Mouse (Mus musculus): ENCODE results near the gene Prlr. TPM values are rescaled to one million over a fixed set of nuclear protein-coding genes. Genes with fewer than 3 reads are reported as not detected.

The Prlr gene
- polyA plus RNA-seq, 1 experiment from 2014 or later: 13.1 TPM

DNA sequence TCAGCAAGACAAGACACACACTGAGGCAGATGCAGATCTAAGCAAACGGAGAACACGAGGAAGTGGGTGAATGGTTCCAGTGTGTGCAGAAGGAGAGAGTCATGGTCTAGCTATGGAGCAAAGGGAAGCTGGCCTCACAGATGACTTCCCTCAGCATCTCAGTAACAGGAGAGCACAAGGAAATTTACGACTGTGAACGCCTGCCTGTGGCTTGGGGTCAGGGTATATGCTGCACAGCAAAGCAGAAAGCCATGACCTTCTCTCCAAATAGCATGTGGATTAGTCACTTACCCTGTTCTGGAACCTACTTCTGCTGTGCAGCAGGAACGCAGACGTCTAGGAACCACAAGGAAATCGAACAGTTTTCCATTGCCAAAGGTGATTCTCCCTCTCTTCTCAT, 1.4 kb upstream of the Prlr start:
- no peak for TF ChIP-seq EP300 (IDR thresholded peaks at IDR 0.05; ENCODE audit: low read depth)
- TF ChIP-seq CTCF (IDR thresholded peaks at IDR 0.05; ENCODE audit: low read depth): no peak
- ATAC-seq (no peak), DNase-seq (no peak)
- no peaks in the 10 kb centered on the region for H3K36me3 ChIP-seq (replicated peaks; ENCODE audit: insufficient read depth, low read length)
- no peak overlapping the region for H3K9ac ChIP-seq (replicated peaks)
- no peak overlapping the region for H3K4me3 ChIP-seq (ENCODE audit: low read depth, low read length)
- 0 out of 2 replicates have a peak, but pooled peaks cover 2% of the 10 kb centered on the region for H3K27me3 ChIP-seq (ENCODE audit: insufficient read depth, low read length)
- H3K4me2 ChIP-seq (ENCODE audit: low read depth, low read length): no peak overlapping the region
- WGBS (ENCODE audit: insufficient replicate concordance): 44% methylated on average over 7 of the region's 7 CpGs
- no peaks in the 10 kb centered on the region for H3K9me3 ChIP-seq (ENCODE audit: low read length)
- no peak overlapping the region for H3K27ac ChIP-seq (ENCODE audit: low read depth)
- peaks cover 3% of the 10 kb centered on the region; the same call in 1 of the 2 replicates for H3K4me1 ChIP-seq (ENCODE audit: insufficient read depth)

DNA sequence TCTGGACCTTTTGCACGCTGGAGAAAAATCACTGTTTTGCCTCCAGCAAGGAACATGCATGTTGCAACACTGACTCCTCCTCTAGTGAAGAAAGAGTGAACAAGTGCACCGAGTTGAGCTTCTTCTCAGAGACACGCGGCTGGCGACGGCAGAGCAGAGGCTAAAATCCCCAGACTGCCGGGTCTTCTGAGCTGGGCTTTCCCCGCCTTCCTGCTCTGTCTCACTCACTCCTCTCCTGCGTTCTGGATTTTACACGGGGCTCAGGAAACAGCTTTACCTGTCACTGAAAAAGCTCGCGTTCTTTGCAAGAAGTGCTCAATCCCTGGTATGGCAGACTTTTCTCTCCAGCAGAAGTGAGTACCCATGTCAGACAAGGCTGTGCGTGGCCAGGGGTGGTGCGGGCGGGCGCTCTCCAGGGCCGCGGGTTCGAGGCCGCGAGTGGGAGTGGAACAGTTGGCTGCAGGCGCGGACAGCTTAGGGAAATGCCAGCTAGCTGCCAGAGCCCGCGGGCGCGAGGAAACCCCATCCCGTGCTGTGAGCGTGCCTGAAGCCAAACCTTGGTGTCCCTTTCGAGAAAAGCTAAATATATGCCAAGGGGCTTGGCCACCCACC, 587 bp downstream of the Prlr start:
- peaks cover 3% of the 10 kb centered on the region; the same call in 1 of the 2 replicates for H3K4me1 ChIP-seq (ENCODE audit: insufficient read depth)
- WGBS (ENCODE audit: insufficient replicate concordance): 1% methylated on average over 30 of the region's 30 CpGs
- peak overlapping the region; percentile 49; the same call in 1 of the 2 replicates for H3K9ac ChIP-seq (replicated peaks)
- 0 out of 2 replicates have a peak, but pooled peaks cover 2% of the 10 kb centered on the region for H3K27me3 ChIP-seq (ENCODE audit: insufficient read depth, low read length)
- peak overlapping the region; percentile 76 for H3K4me2 ChIP-seq (ENCODE audit: low read depth, low read length)
- H3K4me3 ChIP-seq (ENCODE audit: low read depth, low read length): peak overlapping the region; percentile 53
- peak; percentile 47 for ATAC-seq
- DNase-seq: peak; percentile 25
- TF ChIP-seq CTCF (IDR thresholded peaks at IDR 0.05; ENCODE audit: low read depth) (no peak), EP300 (IDR thresholded peaks at IDR 0.05; ENCODE audit: low read depth) (no peak)
- H3K27ac ChIP-seq (ENCODE audit: low read depth): 0 out of 2 replicates have a peak overlapping the region, but pooled peaks have one; percentile 22
- H3K9me3 ChIP-seq (ENCODE audit: low read length): no peaks in the 10 kb centered on the region
- no peaks in the 10 kb centered on the region for H3K36me3 ChIP-seq (replicated peaks; ENCODE audit: insufficient read depth, low read length)

DNA sequence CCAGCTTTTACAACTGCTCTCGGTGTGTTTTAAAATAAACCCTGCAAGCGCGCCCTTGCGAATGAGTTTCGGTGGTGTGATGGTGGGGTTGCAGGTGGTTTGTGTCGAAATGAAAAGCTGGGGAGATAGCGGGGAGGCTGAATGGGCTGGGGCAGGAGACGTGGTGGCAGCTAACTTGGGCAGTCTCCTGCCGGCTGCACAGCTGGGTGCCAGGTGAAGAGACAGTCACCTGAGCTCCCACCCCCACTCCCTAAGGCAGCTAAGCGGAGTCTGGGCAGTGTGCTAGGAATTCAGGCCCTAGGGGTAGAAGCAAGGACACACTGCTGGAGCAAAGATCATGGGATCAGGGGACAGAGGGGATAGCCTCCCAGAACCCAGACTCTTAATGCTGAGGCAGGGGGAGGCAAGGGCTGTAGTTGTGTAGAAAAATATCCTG, 1.1 kb downstream of the Prlr start:
- peak overlapping the region; percentile 49; the same call in 1 of the 2 replicates for H3K9ac ChIP-seq (replicated peaks)

DNA sequence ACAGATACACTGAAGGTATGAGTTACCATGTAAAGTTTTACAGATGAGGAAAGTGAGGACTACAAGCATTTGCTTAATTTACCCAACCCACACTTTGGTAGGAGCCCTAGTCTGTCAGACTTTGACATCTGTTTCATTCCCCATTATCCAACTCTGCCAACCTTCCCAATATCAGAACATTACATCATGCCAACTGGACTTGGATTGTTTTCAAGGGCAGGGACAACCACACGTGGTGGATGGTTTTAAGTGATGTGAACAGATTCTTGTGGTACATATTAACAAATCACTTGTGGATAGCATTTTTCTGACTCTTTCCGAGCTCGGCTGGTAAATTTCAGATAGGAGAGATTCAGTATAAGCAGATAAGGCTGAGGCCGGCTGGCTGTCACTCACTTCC, 3.7 kb downstream of the Prlr start:
- no peaks in the 10 kb centered on the region for H3K36me3 ChIP-seq (replicated peaks; ENCODE audit: insufficient read depth, low read length)
- no peak for TF ChIP-seq EP300 (IDR thresholded peaks at IDR 0.05; ENCODE audit: low read depth)
- no peak for TF ChIP-seq CTCF (IDR thresholded peaks at IDR 0.05; ENCODE audit: low read depth)
- H3K4me1 ChIP-seq (ENCODE audit: insufficient read depth): peaks cover 3% of the 10 kb centered on the region; the same call in 1 of the 2 replicates
- no peak overlapping the region for H3K27ac ChIP-seq (ENCODE audit: low read depth)
- H3K4me3 ChIP-seq (ENCODE audit: low read depth, low read length): no peak overlapping the region
- H3K9ac ChIP-seq (replicated peaks): no peak overlapping the region
- DNase-seq (no peak), ATAC-seq (no peak)
- no peaks in the 10 kb centered on the region for H3K9me3 ChIP-seq (ENCODE audit: low read length)
- WGBS (ENCODE audit: insufficient replicate concordance): 59% methylated on average over 4 of the region's 4 CpGs
- no peak overlapping the region for H3K4me2 ChIP-seq (ENCODE audit: low read depth, low read length)
- 0 out of 2 replicates have a peak, but pooled peaks cover 2% of the 10 kb centered on the region for H3K27me3 ChIP-seq (ENCODE audit: insufficient read depth, low read length)

More for the DNA sequence above, 1.1 kb downstream of the Prlr start:
- Histone ChIP-seq H3K36me3 (replicated peaks; ENCODE audit: insufficient read depth, low read length) (no peaks in the 10 kb centered on the region), H3K4me2 (ENCODE audit: low read depth, low read length) (peak overlapping the region; percentile 76), H3K27me3 (ENCODE audit: insufficient read depth, low read length) (0 out of 2 replicates have a peak, but pooled peaks cover 2% of the 10 kb centered on the region), H3K4me1 (ENCODE audit: insufficient read depth) (peaks cover 3% of the 10 kb centered on the region; the same call in 1 of the 2 replicates), H3K9me3 (ENCODE audit: low read length) (no peaks in the 10 kb centered on the region), H3K4me3 (ENCODE audit: low read depth, low read length) (peak overlapping the region; percentile 53), H3K27ac (ENCODE audit: low read depth) (no peak overlapping the region)
- DNase-seq (no peak), ATAC-seq (peak; percentile 47; the same call in 1 of the 2 replicates)
- 6% methylated on average over 10 of the region's 10 CpGs for WGBS (ENCODE audit: insufficient replicate concordance)
- TF ChIP-seq EP300 (IDR thresholded peaks at IDR 0.05; ENCODE audit: low read depth) (no peak), CTCF (IDR thresholded peaks at IDR 0.05; ENCODE audit: low read depth) (no peak)

DNA sequence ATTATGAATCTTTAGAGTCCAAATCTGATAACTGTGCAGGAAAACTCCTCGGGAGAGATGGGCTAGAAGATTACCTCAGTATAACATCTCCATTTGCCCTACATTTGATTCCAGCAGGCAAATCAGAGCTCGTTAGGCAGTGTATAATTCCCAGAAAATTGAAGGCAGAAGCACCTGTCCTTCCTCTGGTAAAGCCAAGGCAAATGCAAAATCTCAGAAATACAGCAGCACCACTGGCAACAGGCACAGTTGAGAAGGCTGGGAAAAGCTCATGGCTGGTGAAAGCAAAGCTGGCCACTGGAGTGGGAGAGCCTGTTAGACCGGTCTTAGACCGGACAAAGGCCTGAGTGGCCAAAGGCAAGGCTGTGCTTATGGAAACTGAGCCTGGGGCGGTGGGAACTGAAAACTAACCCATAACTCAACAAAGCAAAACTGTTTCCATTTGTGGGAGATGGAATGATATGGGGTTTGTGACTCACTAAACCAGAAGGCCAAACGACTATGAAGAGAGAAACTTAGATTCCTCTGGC, 15.1 kb downstream of the Prlr start:
- ATAC-seq (no peak), DNase-seq (no peak)
- no peak overlapping the region for H3K27ac ChIP-seq (ENCODE audit: low read depth)
- H3K4me2 ChIP-seq (ENCODE audit: low read depth, low read length): no peak overlapping the region
- no peaks in the 10 kb centered on the region for H3K4me1 ChIP-seq (ENCODE audit: insufficient read depth)
- no peak overlapping the region for H3K9ac ChIP-seq (replicated peaks)
- no peaks in the 10 kb centered on the region for H3K9me3 ChIP-seq (ENCODE audit: low read length)
- TF ChIP-seq CTCF (IDR thresholded peaks at IDR 0.05; ENCODE audit: low read depth) (no peak), EP300 (IDR thresholded peaks at IDR 0.05; ENCODE audit: low read depth) (no peak)
- H3K27me3 ChIP-seq (ENCODE audit: insufficient read depth, low read length): no peaks in the 10 kb centered on the region
- WGBS (ENCODE audit: insufficient replicate concordance): 67% methylated on average over 6 of the region's 6 CpGs
- no peak overlapping the region for H3K4me3 ChIP-seq (ENCODE audit: low read depth, low read length)
- H3K36me3 ChIP-seq (replicated peaks; ENCODE audit: insufficient read depth, low read length): no peaks in the 10 kb centered on the region; the same call in 1 of the 2 replicates

DNA sequence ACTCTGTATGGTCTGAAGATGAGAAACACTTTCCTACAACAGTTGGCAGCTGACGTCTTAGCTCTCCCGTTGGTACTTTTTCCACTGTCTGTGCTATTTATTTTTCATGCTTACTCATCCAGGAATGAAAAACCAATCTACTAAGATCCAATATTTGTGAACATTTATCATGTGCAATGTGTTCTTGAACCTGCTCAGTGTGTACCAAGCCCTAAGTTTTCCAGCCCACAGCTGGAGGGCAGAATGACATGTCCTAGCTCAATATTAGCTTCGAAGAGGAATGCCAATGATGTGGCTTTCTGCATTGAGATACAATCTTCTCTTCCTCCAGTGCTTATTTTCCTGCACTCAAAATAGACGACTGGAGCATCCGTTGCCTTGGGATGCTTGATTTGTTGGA, 24.0 kb downstream of the Prlr start:
- ATAC-seq: no peak
- peaks cover 8% of the 10 kb centered on the region for H3K4me1 ChIP-seq (ENCODE audit: insufficient read depth)
- WGBS (ENCODE audit: insufficient replicate concordance): 74% methylated on average over 5 of the region's 5 CpGs
- H3K9me3 ChIP-seq (ENCODE audit: low read length): no peaks in the 10 kb centered on the region
- H3K27me3 ChIP-seq (ENCODE audit: insufficient read depth, low read length): no peaks in the 10 kb centered on the region
- TF ChIP-seq CTCF (IDR thresholded peaks at IDR 0.05; ENCODE audit: low read depth): no peak
- no peak for TF ChIP-seq EP300 (IDR thresholded peaks at IDR 0.05; ENCODE audit: low read depth)
- H3K4me2 ChIP-seq (ENCODE audit: low read depth, low read length): no peak overlapping the region
- H3K36me3 ChIP-seq (replicated peaks; ENCODE audit: insufficient read depth, low read length): no peaks in the 10 kb centered on the region
- no peak overlapping the region for H3K27ac ChIP-seq (ENCODE audit: low read depth)
- DNase-seq: no peak
- no peak overlapping the region for H3K4me3 ChIP-seq (ENCODE audit: low read depth, low read length)
- H3K9ac ChIP-seq (replicated peaks): no peak overlapping the region

All from liver, postnatal 0 days (tissue).